Mouse (Mus musculus): ENCODE data around the gene Cyp46a1.

Cyp46a1 gene

DNA sequence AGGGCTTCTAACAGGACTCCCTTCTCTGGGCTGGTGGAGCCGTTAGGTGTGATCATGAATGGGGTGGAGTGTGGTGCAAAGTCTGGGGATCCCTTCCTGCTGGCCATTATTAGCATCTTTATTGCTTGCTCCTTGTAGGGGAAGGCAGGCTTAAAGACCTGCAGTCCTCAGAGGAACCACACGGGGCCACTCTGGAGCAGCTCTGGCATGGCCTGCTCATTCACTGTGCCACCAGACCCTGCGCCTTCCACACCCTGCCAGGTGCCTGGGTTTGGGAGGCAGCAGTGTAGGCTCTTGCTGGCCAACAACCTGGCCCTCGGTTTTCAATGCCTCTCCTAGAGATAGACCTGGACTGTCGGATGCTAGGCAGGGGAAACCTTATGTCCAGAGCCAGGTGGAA lies 29.6 kb downstream of the Cyp46a1 start:
- peak; percentile 91 for DNase-seq (ENCODE audit: low read depth, low spot score)

DNA sequence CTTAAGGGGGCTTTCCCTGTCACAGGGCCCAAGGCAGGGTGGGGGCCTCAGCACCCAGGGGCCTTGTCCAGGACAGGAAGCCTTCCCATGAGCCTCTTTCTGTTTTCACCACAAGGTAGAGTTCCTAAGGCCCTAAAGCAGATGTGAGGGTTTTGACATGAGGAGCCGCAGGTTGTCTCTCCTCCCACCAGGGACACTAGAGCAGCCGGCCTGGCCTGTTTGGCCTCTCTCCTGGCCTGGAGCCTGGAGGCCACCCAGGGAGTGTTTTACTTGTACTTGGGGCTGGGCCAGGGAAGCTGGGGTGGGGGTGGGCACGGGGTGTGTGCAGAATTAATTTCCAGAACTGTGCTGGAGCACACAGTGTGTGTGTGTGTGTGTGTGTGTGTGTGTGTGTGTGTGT lies 31.2 kb downstream of the Cyp46a1 start:
- peak; percentile 65 for DNase-seq (ENCODE audit: low read depth, low spot score)

DNA sequence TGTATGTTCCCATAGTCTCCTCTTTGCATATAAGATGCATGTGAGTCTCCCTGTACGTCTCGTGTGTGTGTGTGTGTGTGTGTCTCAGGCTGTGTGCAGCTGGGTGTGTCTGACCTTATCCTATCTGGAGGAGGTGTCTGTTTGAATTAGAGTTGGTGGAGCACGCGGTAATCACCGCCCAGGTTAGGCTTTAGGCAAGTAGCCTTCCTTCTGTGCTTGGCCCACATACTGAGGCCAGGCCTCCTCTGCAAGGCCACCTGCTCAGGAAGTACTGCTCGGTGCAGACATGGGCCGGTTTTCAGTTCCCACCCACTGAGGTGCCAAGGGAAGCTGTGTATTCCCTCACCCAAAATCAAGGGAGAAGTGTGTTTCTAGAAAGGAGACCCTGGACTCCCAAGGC lies 31.7 kb downstream of the Cyp46a1 start:
- no peak for DNase-seq (ENCODE audit: low read depth, low spot score)

DNA sequence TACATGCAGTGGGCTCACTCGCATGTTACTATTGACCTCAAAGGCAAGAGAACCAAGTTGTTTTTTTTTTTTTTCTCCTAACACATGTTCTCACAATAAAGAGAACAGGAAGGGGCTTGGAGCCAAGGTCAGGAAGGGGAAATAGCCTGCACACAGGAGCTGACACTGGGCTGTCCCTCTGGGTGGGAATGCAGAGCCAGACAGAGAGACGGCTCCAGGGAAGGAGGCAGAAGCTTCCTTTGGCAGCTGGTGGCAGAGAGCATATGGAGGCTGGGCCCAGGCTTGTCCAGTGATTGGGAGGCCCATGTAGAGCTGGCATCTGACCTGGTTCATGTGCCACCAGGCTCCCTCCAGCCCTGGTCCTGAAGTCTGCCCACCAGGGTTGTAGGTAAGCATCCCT lies 33.7 kb downstream of the Cyp46a1 start:
- DNase-seq (ENCODE audit: low read depth, low spot score): no peak

DNA sequence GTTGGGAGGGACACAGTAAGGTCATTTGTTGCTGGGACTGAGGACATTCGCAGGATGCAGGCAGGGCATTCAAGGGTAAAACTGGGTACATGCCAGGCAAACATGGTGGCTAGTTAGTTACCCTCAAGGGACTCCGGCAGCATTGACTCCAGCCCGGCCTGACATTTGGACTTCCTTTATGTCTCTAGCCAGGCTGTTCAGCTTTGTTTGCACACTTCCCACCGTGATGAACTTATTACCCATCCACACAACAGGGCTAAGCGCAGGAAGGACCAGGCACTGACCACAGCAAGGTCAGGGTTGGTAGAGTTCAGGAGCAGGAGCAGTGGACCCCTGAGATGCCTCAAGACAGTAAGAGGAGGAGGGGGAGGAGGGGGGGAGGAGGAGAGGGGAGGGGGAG lies 34.7 kb downstream of the Cyp46a1 start:
- DNase-seq (ENCODE audit: low read depth, low spot score): no peak

DNA sequence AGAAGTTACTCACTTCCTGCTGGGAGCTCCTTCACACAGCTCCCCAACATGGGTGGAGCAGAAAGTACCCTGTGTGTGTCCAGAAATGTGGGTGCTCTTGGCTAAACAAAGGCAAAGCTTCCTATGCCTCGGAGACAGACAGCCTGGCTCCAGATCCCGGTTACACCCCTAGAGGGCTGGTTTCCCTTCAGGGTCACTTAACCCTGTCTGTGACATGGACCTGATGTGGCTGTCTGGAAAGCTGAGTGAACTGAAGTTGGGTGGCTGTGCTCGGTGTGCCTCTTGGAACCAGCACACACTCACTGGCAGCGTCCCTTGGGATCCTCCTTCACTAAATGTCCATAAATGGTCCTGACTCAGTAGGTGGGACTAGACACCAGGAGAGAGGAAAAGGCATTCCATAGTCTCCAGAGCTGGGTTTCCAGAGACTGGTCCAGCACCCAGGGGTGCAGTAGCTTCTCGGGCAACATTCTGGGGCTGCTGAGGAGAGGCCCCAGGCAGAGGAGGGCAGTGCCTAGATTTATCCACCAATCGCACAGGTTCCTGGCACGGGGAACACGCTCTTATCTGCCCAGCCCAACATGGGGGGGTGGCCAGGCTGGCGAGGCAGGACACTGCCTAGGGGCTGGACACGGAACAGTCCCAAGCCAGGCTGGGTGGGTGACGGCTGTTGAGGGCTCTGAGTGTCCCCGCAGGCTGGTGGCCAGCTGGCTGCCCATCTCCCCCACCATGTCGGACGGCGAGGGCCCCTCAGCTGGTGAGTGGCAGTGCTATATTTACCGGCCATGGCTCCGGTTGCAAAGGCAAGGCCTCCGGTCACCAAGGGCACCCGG lies 36.6 kb downstream of the Cyp46a1 start, which contains the start of gene Eml1:
TSS of gene Eml1 (plus strand) at position 362 of the 833 bp plus-strand sequence.
- DNase-seq (ENCODE audit: low read depth, low spot score): peak; percentile 25

- no peak for DNase-seq (ENCODE audit: low read depth, low spot score)
These were observed 37.2 kb downstream of the Cyp46a1 start for GRCm38 (mm10) chr12:108371429-108371765.

DNA sequence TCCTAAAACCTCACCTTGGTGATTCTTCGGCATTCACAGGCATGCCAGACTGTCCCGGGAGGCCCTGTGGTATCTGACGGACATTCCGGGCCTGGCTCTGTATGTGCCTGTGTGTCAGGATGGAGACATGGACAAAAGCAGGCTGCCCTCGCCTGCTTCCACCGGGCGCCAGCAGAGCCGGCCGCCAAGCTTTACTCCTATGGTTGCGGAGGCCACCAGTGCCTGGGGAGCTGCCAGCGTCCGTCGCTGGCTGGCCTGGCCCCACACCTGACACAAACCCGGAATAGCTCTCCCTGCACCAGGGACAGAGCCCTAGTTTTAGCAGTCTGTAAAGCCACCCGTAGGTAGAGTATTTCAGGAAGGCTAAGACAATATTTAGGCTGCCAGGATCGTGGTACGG lies 38.1 kb downstream of the Cyp46a1 start:
- DNase-seq (ENCODE audit: low read depth, low spot score): no peak

DNA sequence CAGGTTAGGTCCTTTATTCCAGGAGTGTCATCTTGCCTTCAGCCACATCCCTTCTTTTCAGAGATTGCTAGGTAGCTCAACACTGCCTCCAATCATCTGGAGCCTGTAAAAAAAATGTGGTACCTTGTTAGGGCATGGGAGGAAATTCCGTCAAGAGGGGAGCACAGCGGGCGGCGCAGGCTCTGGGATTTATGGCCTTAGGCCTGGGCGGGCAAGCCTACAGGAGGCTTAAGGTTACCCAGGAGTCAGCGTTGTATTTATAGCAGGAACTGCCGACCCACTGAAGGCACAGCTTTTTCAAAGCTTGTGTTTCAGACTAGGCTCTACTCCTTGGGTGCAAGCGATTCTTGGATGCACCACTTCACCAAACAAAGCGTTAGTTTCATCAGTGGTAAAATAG lies 39.4 kb downstream of the Cyp46a1 start:
- DNase-seq (ENCODE audit: low read depth, low spot score): no peak

DNA sequence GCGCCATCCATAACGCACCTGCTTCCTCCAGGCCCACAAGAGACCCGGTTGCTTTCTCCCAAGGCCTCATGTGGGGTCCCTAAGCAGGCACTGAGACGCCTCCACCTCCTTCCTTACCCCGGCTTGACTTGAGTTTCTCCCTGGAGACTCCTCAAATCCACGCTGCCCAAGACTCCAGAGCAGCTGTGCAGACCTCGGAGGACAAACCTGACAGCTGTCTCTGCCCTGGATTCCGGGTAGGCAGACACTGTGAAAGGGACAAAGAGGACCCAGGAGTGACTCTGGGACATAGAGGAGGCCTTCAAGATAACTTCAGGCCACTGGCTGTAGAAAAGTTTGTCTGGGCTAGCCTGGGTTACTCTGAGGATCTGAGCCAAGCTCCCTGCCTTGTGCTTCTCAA lies 40.5 kb downstream of the Cyp46a1 start:
- no peak for DNase-seq (ENCODE audit: low read depth, low spot score)

GRCm38 (mm10) chr12:108378379-108379133 lies 44.4 kb downstream of the Cyp46a1 start:
- DNase-seq (ENCODE audit: low read depth, low spot score): no peak

- no peak for DNase-seq (ENCODE audit: low read depth, low spot score)
These were observed 52.5 kb downstream of the Cyp46a1 start for GRCm38 (mm10) chr12:108386476-108387232.

DNA sequence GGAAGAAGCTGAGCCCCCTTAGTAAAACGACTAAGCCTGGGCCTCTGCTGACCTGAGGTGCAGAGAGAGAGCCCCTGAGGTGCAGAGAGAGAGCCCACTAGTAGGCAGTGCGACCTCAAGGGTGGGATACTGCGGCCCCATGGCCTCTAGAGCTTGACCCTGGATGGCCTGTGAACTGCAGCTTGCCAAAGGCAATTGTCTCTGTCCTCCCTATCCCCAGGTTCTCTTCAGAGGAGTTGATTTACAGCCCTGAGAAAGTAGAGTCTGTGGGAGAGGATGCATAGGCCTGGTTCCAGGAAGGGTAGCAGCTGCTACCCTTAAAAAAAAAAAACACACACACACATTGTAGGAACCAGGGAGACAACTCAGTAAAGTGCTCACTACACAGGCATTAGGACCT lies 55.5 kb downstream of the Cyp46a1 start:
- no peak for DNase-seq (ENCODE audit: low read depth, low spot score)

- DNase-seq (ENCODE audit: low read depth, low spot score): peak; percentile 90
These were observed 58.3 kb downstream of the Cyp46a1 start for GRCm38 (mm10) chr12:108392254-108393044.

DNA sequence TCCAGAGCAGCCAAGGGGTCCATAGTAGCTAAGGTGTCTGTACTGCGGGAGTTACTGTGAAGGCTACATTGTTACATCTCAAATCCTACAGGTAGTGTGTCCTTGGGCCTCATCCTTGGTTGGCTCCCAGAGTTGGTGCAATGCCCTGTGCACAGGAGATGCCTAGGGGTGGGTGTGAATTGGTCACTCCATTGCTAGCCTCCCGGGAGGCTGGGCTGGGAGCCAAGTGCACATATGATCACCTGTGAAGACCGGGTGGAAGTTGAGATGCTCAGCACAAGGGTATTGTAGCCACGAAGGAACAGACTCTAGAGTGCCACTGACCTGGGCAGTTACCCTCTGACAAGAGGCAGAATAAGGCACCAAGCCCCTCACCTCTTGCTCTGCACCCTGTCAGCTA lies 58.9 kb downstream of the Cyp46a1 start:
- peak; percentile 38 for DNase-seq (ENCODE audit: low read depth, low spot score)

GRCm38 (mm10) chr12:108393637-108394036 lies 59.5 kb downstream of the Cyp46a1 start:
- DNase-seq (ENCODE audit: low read depth, low spot score): peak; percentile 98

- peak; percentile 93 for DNase-seq (ENCODE audit: low read depth, low spot score)
These were observed 60.5 kb downstream of the Cyp46a1 start for GRCm38 (mm10) chr12:108394534-108395284.

DNA sequence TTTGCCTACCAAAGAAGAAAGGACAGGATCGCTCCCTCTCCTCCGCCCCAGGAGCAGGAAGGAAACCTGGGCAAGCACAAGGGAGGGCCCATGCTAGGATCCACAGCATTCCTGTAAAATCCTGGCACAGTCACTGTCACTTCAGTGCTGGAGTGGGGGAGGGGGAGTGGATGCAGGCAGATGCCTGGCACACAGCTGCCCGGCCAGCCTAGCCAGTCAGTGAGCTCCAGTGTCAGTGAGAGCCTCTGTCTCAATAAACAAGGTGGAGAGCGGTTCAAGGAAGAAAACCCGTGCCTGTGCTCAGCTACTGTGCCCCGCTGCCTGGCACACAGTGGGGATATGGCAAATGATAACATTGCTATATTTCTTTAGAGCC lies 61.1 kb downstream of the Cyp46a1 start:
- DNase-seq (ENCODE audit: low read depth, low spot score): peak; percentile 72

DNA sequence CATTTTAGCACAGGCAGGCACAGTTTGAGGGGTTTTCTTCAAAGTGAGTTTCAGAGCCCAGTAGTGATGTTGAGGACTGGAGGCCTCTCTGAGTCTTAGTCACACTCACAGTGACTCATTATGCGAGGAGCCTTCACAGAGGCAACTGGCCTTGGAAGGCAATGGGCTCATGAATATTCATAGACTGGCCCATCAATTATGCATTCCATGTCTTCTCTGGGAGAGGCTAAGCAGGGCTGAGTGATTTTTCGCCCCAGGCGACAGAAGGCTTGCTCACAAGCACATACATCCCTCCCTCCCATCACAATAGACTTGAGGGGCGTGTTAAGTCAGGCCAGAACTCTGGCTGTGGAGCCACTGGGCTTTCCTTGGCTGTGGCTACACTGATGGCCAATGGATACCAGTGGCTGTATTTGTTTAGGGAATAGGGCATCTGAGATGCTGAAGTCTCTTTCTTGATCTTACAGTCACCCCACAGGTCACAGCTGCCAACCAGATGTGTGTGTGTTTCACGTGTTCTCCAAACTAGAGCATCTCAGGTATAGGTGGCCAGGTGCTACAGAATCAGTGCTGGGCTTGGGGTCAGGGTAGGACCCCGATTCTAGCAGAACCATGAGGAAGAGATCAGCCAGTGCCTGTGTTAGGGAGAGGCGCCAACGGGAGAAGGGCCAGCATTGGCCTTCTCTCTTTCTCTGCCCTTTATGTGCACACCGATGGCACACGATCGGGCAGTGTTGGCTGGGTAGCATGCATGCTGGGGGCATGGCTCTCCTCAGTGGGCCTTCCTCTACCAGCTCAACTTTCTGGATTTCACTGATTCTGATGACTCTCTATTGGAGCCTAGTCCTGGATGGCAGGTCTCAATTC lies 62.1 kb downstream of the Cyp46a1 start:
- peak; percentile 99 for DNase-seq (ENCODE audit: low read depth, low spot score)

GRCm38 (mm10) chr12:108398681-108399080 lies 64.5 kb downstream of the Cyp46a1 start:
- DNase-seq (ENCODE audit: low read depth, low spot score): no peak
